Mouse (Mus musculus): Measurements from ENCODE around the gene Bmpr1a.
A peak's percentile ranks its signal among the peaks of the same experiment; 100 is the strongest.

The Bmpr1a gene

DNA sequence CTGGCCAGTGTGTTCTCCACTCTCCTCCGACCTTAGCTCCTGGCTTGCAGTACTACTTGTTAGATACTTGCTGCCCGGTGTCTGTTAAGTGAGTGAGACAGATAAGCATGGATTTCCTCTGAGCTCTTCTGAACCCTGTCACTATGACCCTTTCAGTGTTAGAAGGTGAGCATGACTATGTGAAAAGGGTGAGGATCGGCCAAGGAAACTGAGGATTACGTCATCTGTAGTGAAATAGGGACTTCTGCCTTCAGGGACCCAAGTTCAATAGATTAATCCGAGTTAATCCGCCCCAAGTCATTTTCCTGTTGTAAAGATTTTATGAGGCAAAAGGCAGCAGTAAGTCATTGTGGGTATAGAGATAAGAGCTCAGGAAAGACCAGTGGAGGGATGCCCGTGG, 2.2 kb upstream of the Bmpr1a start:
- no peak for DNase-seq (ENCODE audit: low read depth, low spot score)

DNA sequence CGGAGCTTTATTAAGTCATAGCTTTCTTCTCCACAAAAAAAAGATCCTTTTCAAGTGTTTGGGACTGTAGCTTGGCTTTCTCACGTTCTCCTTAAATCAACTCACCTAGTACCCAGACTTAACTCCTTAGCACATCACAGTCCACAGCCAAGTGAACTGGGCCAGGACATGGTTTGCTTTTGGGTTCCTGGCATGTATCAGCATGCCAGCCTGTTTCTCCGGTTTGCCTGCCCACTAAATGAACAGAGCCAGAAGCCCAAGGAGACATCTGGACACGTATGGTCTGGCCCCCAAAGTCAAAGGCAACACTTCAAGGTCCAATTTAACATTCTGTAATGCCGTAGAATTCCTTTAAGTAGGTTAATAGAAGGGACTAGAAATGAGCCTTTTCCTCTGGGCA, 1.2 kb upstream of the Bmpr1a start:
- no peak for DNase-seq (ENCODE audit: low read depth, low spot score)

DNA sequence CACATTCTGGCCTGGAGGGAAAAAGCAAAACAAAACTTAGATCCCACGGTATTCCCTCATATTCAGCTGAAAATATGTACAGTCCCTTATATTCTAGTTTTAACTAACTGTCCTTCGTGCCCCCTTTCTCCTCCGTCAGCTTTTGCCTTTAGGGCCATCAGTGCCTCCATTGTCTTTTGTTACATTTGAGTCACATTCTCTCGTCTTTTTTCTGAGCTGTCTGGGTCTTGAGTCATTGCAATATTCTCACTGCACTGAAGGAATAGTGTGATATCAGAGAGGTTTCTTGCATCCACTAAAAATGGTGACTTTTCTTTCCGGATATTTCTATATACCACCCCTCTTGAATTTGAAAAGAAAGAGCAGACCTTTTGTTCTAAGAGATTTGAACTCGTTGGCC, 618 bp upstream of the Bmpr1a start:
- no peak for DNase-seq (ENCODE audit: low read depth, low spot score)

DNA sequence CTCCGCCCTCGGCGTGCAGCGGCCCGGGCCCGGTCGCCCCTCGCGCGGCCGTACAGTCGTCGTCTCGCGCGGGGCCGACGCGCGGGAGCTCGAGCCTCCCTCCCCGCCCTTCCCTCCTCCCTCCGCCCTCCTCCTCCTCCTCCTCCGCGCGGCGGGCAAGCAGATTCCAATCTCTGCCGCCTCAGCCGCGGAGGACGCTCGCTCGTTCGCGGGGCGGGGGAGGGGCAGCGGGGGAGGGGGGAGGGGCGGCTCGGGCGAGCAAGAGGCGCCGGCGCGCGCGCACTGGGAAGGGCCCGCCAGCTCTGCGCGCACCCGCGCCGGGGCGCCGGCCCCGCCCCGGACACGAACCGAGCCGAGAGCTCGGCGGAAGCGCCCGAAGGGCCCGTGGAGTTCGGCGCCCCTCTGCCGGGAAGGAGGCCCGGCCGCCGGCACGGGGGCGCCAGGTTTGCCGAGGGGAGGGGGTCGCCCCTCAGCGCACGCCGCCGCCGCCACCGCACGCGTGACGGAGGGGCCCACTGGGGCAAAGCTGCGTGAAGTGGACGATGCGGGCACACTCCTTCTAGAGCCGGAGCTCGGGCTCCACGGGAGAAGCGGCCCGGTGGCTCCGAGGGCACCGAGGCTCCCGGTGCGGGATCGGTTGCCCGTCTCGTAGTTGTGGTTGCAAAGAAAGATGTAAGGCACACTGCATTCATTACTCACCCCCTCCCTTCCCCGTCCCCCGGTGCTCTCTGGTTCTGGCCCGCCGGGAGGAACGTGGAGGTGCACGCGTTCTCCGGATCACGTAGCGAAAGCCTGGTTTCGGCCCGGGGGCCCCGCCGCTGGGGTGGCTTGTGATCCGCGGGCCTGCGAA, 441 bp downstream of the Bmpr1a start:
- peak; percentile 85 for DNase-seq (ENCODE audit: low read depth, low spot score)

DNA sequence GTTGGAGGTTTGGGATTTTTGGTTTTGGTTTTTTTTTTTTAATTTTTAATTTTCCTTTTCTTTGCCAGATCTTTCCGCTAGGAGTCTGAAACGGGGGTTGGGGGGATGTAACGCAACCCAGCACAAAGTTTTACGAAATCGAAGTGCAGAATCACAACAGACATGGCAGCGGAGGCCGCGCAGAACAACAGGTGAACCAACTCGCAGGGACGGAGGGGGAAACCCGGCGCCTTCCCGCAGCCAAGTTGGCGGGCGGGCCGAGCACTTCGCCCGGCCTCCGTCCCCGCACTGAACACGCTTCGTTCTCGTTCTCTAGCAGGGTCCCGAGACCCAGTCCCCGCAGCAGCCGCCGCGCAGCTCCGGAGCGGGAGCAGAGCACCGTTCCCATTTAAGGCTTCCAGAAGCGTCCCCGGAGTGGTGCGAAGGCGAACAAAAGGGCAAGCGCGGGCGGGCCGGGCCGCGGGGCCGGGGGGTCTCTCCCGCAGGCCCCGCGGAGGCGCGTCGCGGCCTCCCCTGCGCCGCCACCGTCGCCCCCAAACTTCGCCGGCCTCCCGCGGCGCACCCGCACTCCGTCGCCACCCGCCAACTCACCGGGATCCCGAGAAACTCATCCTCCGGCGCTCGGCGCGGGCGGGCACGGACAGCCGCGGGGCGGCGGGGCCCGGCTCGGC, 1.2 kb downstream of the Bmpr1a start:
- peak; percentile 58 for DNase-seq (ENCODE audit: low read depth, low spot score)

DNA sequence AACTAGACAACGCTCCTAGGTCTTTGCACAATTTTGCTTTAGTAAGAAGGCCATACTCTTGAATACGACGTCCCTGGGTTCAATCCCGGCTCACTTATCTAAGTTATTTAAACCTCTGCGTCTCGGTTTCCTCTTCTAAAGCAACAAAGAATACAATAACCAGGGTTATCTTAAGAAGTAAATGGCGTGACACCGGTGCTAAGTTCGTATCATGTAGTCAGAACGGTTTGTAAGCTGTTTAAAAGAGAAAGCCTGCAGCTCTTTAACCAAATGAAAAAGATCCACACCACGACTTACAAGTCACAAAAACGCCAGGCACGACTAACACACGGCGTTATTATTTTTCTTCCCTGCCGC, 1.7 kb downstream of the Bmpr1a start:
- peak; percentile 30 for DNase-seq (ENCODE audit: low read depth, low spot score)

DNA sequence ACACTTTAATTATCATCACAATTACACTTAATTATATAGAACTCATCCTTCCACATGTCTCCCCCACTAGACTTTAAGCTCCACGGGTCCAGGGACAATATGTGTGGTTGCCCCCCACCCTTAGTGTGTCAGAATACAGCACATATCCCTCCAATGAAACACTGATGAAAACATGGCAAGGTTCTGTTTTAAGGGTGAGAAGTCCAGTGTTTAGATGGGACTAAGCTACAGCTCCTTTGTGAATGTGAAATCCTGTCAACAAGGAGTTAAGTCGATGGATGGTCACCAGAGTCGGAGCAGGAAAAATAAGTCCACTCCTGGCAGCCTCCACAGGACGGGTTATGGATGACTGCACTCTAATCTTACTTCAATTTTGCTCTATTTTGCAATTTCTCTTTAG, 2.8 kb downstream of the Bmpr1a start:
- no peak for DNase-seq (ENCODE audit: low read depth, low spot score)

DNA sequence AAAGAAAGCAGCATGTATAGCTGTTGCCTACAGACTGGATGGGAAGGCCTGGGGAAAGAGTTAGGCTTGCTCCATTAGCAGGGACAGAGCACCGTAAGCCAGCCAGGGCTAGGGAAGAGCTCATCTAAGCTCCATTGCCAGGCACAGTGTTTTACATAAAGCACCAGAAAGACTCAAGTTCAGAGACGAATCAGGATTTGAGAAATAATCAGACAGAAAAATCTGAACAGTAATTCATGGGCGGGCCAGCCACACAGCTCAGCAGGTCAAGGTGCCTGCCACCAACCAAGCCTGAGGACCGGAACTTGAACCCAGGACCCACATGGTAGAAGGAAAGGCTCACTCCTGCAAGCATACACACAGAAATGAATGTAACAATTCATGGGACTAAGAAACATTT, 3.5 kb downstream of the Bmpr1a start:
- no peak for DNase-seq (ENCODE audit: low read depth, low spot score)

DNA sequence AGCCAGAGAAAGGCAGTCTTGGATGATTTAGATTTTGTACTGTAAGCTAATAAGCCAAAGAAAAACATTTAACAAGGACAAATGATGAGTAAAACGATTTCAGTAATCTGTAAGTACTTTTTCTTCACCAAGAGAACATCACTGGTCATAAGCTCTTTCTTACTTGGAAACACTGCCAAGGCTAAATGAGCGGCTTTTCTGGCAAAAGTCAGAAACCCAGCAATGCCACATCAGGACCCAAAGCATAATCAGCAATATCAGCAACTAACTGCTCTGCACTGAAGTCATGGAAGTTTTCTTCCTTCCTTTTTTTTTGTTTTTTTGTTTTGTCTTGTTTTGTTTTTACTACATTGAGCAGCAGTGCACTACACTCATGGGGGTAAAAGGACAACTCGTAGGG, 5.8 kb downstream of the Bmpr1a start:
- DNase-seq (ENCODE audit: low read depth, low spot score), result no peak

DNA sequence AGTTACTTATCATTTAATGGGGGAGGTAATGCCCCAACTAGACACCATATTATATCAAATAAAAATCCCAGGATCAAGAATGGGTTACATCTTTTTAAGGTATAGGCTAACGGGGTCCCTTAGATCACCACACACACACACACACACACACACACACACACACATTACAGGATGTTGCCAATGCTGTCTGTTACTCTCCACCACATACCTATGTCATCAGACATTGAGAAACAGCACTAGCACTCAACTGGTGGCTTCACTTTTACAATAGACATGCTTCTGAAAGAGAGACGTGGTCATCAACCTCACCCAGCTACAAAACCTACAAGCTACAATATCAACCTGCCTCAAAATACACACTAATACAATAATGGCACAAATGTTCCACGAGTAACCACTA, 9.5 kb downstream of the Bmpr1a start:
- DNase-seq (ENCODE audit: low read depth, low spot score), result no peak

DNA sequence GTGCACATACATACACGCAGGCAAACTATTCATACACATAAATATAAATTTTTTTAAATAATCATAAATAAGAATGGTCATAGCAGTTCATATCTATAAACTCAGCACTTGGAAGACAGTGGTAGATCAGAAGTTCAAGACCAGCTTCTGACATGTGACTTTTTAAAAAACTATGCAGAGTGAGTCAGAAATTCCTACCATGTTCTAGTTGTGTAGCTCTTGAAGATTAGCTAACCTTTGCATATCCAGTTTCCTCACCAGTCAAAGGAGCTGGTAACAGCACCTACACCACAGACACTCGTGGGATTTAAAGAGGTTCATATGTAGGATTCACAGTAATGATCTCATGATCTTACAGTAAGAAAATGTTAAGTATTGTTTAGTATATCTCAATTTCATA, 10.5 kb downstream of the Bmpr1a start:
- no peak for DNase-seq (ENCODE audit: low read depth, low spot score)

DNA sequence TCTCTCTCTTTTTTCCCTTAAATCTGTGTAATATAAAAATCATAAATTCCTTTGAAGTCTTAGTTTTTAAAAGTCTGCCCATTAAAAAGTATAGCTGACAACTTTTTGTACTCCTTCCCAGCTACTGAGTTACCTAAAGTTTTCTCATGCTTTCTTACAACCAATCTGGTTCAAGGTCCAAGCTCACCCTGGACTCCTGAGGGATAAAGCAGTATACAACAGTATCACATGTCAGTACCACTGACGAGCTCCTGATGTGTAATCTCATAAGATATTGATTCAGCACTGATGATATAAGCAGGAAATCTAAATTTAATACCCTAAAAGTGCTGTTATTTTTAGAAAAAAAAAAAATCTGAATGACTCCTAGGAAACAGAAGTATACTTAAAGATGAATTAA, 12.2 kb downstream of the Bmpr1a start:
- no peak for DNase-seq (ENCODE audit: low read depth, low spot score)

DNA sequence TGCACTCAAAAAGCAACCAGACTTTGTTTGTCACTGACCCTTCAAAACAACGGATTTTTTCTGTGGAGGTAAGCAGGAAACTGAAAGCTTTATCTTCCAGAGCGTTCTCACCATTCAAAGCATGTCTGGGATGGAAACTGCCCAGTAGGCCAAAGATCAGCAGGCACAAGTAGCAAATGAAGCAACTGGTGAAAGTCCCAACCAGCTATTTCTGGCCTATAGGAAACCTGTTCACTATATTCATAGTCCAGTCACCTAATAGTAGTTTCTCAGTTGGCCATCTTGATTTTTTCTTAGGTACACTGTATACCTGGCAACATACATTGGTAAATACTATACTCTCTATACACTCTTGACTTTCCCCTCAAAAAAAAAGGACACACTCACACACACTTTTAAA, 13.2 kb downstream of the Bmpr1a start:
- DNase-seq (ENCODE audit: low read depth, low spot score), result no peak

DNA sequence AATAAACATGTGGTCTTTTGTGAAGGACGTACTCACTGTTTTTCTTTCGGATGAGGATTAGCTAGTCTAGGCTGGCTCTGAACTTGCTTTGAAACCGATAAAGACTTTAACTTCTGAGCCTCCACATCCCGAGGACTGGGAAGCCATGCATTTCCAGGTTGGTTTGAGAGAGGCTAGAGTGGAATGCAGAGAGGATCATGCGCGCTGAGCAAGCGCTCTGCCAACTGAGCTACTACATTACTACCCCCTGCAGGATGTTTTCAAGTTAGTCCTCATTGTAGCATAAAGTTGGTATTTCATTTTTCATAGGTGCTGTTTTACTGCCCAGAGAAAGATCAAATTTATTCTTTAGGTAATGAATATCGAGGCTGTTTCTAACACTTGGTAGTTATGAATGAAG, 17.0 kb downstream of the Bmpr1a start:
- DNase-seq (ENCODE audit: low read depth, low spot score), result no peak

DNA sequence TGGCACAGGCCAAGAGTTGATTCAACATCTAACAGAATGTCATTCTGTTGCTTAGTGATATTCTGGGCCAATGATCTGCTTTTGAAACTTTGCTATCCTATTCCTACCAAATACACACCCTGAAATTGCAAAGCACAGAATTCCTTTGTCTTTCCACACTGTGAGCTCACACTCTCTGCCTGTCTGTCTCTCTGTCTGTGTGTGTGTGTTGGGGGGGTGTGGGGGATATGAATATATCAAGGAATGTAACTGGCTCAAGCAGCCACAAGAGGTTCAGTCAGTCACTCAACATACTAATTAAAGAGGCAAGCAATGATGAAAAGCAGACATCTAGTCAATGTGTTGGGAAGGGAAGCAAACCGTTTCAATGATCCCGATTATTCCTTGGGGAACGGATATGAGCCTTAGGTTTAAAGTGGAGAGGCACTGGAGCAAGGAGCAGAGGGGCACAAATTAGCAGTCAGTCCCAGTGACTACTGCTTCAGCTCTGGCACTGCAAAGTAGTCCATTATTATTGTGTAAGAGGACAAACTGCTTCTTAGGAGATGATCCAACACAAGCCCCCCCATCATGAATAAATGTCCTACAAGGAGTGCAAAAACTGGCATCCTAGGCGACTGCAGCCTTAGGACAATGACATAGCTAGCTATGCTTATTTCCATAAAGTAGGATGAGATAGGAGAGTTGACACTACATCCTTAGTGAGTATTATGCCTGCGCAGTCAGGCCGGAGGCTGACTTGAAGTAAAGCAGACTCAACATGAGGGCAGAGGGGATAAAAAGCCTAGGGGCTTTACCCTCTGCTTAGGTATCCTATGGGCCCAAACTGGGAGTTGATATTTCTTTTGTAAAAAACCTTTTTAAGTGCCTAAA, 19.4 kb downstream of the Bmpr1a start:
- DNase-seq (ENCODE audit: low read depth, low spot score), result no peak

DNA sequence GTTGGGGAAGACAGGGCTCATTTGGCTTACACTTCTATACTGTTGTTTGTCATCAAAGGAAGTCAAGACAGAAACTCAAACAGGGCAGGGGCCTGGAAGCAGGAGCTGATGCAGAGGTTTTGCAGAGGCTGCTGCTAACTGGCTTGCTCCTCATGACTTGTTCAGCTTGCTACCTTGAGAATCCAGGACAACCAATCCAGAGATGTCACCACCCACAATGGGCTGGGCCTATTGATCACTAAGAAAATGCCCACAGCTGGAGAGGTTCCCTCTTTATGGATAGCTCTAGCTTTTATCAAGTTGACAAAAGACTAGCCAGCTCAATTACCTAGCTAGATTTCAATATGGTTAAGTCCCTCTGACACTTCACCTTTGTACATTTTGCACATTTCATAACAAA, 31.6 kb downstream of the Bmpr1a start:
- DNase-seq (ENCODE audit: low read depth, low spot score), result no peak

DNA sequence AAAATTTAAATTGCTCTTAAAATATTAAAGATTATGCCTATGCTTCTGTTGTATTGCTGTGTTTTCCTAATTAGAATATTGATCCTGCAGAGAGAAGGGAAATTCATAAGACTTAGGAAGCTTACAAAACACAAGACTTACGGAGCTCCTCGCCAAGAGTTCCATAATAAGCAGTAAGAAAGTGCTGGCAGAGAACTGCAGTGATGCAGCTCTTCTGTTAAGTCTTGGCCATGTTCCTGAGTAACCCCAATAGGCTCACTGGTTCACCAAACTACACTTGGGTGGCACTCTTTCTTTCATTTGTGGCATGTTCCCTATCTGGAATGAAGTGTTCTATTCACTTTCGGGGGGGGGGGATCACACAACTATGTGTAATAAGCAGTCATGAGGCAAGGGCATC, 36.9 kb downstream of the Bmpr1a start:
- DNase-seq (ENCODE audit: low read depth, low spot score), result no peak

DNA sequence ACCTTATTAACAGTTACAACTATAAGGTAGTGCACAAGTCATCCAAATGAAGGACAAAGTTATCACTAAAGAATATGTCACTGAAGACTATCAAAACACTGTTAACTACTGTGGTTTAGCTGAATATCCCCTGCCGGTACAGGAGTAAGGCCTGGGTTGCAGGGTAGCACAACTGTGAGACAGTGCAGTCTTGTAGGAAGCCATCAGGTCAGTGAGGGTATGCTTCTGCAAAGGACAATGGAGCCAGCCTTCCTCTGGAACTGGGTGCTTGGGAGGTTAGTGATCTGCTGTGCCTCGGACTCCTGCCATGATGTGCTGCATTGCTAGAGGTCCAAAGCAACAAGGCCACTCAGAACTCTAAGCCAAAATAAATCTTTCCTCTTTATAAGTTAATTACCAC, 43.8 kb downstream of the Bmpr1a start:
- no peak for DNase-seq (ENCODE audit: low read depth, low spot score)

DNA sequence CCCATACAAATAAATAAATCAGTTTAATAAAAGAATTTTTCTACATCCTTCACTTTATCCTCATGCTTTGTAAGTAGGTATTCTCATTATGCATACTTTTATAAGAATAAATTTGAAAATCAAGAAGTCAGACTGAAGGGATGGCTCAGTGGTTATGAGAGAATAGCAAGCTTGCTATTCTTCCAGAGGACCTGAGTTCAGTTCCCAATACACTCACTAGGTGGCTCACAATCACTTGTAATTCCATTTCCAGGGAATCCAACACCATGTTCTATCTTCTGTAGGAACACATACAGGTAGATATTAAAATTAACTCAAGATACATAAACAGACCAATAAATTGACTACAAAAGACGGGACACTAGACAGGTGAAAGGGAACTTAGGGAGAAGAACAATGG, 44.3 kb downstream of the Bmpr1a start:
- DNase-seq (ENCODE audit: low read depth, low spot score), result peak; percentile 12

DNA sequence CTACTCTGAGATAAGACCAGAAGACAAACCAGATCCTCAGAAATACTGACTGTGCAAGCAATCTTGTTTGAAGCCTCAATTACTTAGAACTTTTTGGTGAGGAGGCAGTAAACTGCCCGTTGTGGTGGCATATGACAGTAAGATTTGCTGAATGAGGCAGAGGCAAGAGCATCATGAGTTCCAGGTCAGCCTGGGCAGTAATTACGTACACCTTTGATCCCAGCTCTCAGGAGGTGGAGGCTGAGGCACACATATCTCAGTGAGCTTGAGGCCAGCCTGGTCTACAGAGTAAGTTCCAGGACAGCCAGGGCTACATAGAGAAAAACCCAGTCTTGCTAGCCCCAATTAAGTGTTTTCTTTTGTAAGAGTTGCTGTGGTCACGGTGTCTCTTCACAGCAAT, 48.9 kb downstream of the Bmpr1a start:
- no peak for DNase-seq (ENCODE audit: low read depth, low spot score)

DNA sequence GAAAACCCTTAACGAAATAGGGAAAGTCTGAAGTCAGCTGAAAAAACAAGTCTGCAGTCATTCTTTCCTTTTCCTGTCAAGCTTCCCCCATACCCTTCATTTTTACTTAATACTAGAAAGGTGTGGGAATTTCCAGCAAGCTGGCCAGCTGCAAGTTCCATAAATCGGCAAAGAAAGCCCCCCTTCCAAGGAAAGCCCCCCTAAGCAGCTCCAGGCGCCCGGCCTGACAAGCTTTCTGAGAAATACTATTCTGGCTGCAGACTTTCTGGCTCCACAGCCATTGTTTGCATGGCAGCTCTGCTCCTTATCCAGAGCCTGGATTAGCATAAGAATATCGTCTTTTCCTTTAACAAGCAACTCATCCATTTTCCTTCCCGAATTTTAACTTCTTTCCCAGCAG, 49.5 kb downstream of the Bmpr1a start:
- no peak for DNase-seq (ENCODE audit: low read depth, low spot score)

DNA sequence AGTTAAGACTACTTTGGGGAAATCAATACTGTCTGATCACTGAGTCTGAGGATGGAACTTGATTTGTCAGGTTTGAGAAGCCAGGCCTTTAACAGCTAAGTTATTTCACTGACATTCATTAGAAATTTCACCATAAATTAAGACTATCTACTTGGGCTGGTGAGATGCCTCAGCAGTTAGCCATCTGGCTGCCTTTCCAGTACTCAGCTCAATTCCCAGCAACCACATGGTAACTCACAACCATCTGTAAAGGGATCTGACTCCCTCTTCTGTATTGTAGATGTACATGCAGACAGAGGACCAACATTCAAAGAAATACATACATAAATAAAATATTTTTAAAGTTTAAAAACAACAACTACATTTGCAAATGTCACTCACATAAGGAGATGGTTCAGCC, 51.3 kb downstream of the Bmpr1a start:
- DNase-seq (ENCODE audit: low read depth, low spot score), result no peak

DNA sequence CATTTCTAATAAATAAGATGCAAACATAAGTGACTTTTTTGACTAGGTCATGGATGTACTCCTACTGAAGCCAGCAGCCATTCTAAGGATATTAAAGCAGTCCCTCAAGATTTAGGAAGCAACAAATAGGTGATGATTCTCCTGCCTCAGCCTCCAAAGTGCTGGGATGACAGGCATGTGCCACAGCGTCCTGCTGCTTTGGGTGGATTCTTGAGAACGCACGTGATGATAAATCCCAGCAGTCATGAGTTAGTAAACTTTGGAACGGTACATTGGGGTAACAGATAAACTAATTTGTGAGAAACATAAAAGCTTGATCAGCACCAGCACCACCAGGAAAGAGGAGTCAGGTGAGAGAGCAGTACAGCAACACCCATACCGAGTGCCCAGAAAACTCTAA, 52.7 kb downstream of the Bmpr1a start:
- DNase-seq (ENCODE audit: low read depth, low spot score), result no peak

All from CD4-positive, CD25-positive, alpha-beta regulatory T cell, adult 2 months (primary cell).